Mouse (Mus musculus): ENCODE results near the gene Etnk2. TPM values are rescaled to one million over a fixed set of nuclear protein-coding genes. Genes with fewer than 3 reads are reported as not detected.

The Etnk2 gene
- polyA plus RNA-seq, 1 experiment from 2014 or later, result 3.4 TPM

- Histone ChIP-seq H3K27ac (ENCODE audit: low read length) (peak overlapping the region; percentile 91), H3K4me2 (ENCODE audit: low read depth, low read length) (peak overlapping the region; percentile 95), H3K4me3 (ENCODE audit: low read length) (peak overlapping the region; percentile 83), H3K36me3 (ENCODE audit: control insufficient read depth, insufficient read depth, low read length) (no peaks in the 10 kb centered on the region), H3K4me1 (replicated peaks; ENCODE audit: control insufficient read depth, insufficient read depth, low read length) (peaks cover 28% of the 10 kb centered on the region), H3K9ac (ENCODE audit: low read length) (peak overlapping the region; percentile 79), H3K27me3 (ENCODE audit: control insufficient read depth, insufficient read depth, low read depth, low read length) (no peaks in the 10 kb centered on the region), H3K9me3 (ENCODE audit: control insufficient read depth, low read length) (no peaks in the 10 kb centered on the region)
- under 1% methylated on average over 25 of the region's 31 CpGs for WGBS
- ATAC-seq (ENCODE audit: low read depth), result peak; percentile 7; the same call in 1 of the 2 replicates
These were observed 59.8 kb downstream of the Etnk2 start for GRCm38 (mm10) chr1:133423166-133423542.

DNA sequence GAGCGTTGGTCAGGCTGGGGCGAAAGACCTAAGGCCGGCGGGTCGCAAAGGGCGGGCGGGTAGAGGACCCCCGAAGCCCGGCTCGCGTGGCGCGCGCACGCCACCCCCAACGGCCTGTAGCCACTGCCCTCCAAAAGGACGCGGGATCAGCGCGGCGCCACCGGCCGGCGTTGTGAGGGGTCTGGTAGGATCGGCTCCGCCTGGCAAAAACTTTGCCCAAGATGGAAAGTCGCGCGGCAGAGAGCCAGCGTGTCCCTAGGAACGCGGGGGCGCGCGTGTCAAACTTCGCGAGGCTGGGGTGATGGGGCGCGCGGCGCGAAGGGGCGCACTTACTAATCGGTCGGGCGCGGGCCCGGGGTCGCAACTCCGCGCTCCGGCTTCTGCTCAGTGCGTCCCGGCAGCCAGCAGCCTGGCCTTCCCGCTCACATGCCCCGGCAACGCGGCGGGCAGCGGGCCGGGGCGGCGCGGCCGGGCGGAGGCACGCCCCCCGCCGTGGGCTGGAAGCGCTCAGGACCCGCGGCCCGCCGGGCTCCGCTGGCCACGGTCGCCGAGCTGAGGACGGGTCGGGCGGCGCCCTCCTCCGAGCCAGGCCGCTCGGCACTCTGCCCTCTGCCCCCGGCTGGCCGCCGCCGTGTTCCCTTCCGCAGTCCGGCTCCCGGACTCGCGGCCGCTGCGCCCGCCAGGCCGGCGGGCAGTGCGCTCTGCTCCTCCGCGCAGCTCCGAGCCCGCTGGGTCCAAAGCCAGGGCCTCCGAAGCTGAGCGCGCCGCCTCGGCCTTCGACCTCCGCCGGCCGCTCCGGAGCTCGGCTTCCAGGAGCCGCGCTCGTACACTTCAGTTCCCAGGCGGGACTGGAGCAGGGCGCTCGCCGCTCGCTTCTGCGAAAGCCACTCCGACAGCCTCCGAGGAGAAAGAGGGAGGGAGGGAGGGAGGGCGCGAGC, 60.4 kb downstream of the Etnk2 start, which contains the start of gene Sox13:
Sox13 (minus strand) TSS at position 835 of the 938 bp plus-strand sequence.
- peak within 1 kb of the TSS; percentile 83 for H3K4me3 ChIP-seq (ENCODE audit: low read length)
- ATAC-seq (ENCODE audit: low read depth), result peak; percentile 81
- peak within 1 kb of the TSS; percentile 95 for H3K4me2 ChIP-seq (ENCODE audit: low read depth, low read length)
- H3K4me1 ChIP-seq (replicated peaks; ENCODE audit: control insufficient read depth, insufficient read depth, low read length), result peaks cover 23% of the 10 kb centered on the region
- no peaks in the 10 kb centered on the region for H3K36me3 ChIP-seq (ENCODE audit: control insufficient read depth, insufficient read depth, low read length)
- H3K27ac ChIP-seq (ENCODE audit: low read length), result peak within 1 kb of the TSS; percentile 91
- no peaks in the 10 kb centered on the region for H3K27me3 ChIP-seq (ENCODE audit: control insufficient read depth, insufficient read depth, low read depth, low read length)
- WGBS, result under 1% methylated on average over 83 of the region's 128 CpGs
- H3K9me3 ChIP-seq (ENCODE audit: control insufficient read depth, low read length), result no peaks in the 10 kb centered on the region
- peak within 1 kb of the TSS; percentile 79 for H3K9ac ChIP-seq (ENCODE audit: low read length)

- H3K4me3 ChIP-seq (ENCODE audit: low read length), result no peak overlapping the region
- no peak overlapping the region for H3K9ac ChIP-seq (ENCODE audit: low read length)
- WGBS, result 48% methylated on average over 4 of the region's 4 CpGs
- no peaks in the 10 kb centered on the region for H3K36me3 ChIP-seq (ENCODE audit: control insufficient read depth, insufficient read depth, low read length)
- H3K27me3 ChIP-seq (ENCODE audit: control insufficient read depth, insufficient read depth, low read depth, low read length), result no peaks in the 10 kb centered on the region
- H3K4me1 ChIP-seq (replicated peaks; ENCODE audit: control insufficient read depth, insufficient read depth, low read length), result peaks cover 21% of the 10 kb centered on the region
- 0 out of 2 replicates have a peak, but pooled peaks cover 6% of the 10 kb centered on the region for H3K9me3 ChIP-seq (ENCODE audit: control insufficient read depth, low read length)
- peak overlapping the region; percentile 95 for H3K4me2 ChIP-seq (ENCODE audit: low read depth, low read length)
- ATAC-seq (ENCODE audit: low read depth), result peak; percentile 15
- H3K27ac ChIP-seq (ENCODE audit: low read length), result no peak overlapping the region
These were observed 61.3 kb downstream of the Etnk2 start for GRCm38 (mm10) chr1:133424547-133425140.

Other genes with a start within 250 kb of the Etnk2 start
- gene Ppp1r15b, start 232.4 kb upstream of the Etnk2 start, polyA plus RNA-seq (2015; fragmentation: Nextera tagmentation; extraction: Ambion mirVana), result 39.0 and 42.5 TPM in 2 replicates
- 8.0 and 8.3 TPM in 2 replicates for gene Plekha6, start 199.4 kb upstream of the Etnk2 start, polyA plus RNA-seq (2015; fragmentation: Nextera tagmentation; extraction: Ambion mirVana)
- 0.11 and 0.21 TPM in 2 replicates for gene Golt1a, start 53.8 kb upstream of the Etnk2 start, polyA plus RNA-seq (2015; fragmentation: Nextera tagmentation; extraction: Ambion mirVana)
- 8.0 and 9.9 TPM in 2 replicates for gene Kiss1, start 41.7 kb upstream of the Etnk2 start, polyA plus RNA-seq (2015; fragmentation: Nextera tagmentation; extraction: Ambion mirVana)
- 0.78 and 1.3 TPM in 2 replicates for gene Ren1, start 13.1 kb upstream of the Etnk2 start, polyA plus RNA-seq (2015; fragmentation: Nextera tagmentation; extraction: Ambion mirVana)
- 6.1 and 6.7 TPM in 2 replicates for gene Sox13, start 60.8 kb downstream of the Etnk2 start, polyA plus RNA-seq (2015; fragmentation: Nextera tagmentation; extraction: Ambion mirVana)
- 606 and 647 TPM in 2 replicates for gene Snrpe, start 246.7 kb downstream of the Etnk2 start, polyA plus RNA-seq (2015; fragmentation: Nextera tagmentation; extraction: Ambion mirVana)

All from lung, embryonic 16.5 days (tissue).